Mouse (Mus musculus): ENCODE measurements at regions not wholly inside any gene's neighbourhood (a gene's known extent, or its start where the extent isn't known, plus 50 kb on each side); places are given as distances from the start of the nearest gene placed in this dataset.

GRCm38 (mm10) chr8:79587258-79587657, 52.2 kb upstream of the Otud4 start:
- Histone ChIP-seq H3K4me2 (replicated peaks) (no peak overlapping the region), H3K36me3 (no peaks in the 10 kb centered on the region), H3K4me1 (no peaks in the 10 kb centered on the region), H3K9ac (no peak overlapping the region), H3K4me3 (no peak overlapping the region), H3K9me3 (no peaks in the 10 kb centered on the region), H3K27ac (no peak overlapping the region), H3K27me3 (no peaks in the 10 kb centered on the region)
- ATAC-seq (ENCODE audit: low FRiP score, low read depth) = no peak
- whole genome bisulfite sequencing = 23% methylated on average over 1 of the region's 1 CpGs

- Histone ChIP-seq H3K27me3 (no peaks in the 10 kb centered on the region), H3K4me3 (no peak overlapping the region), H3K27ac (no peak overlapping the region), H3K4me2 (replicated peaks) (no peak overlapping the region), H3K4me1 (no peaks in the 10 kb centered on the region), H3K36me3 (no peaks in the 10 kb centered on the region), H3K9me3 (no peaks in the 10 kb centered on the region), H3K9ac (no peak overlapping the region)
- 31% methylated on average over 3 of the region's 3 CpGs for WGBS
- ATAC-seq (ENCODE audit: low FRiP score, low read depth) = peak; percentile 66; the same call in 1 of the 2 replicates
These were observed 54.5 kb upstream of the Otud4 start for GRCm38 (mm10) chr8:79584966-79585365.

GRCm38 (mm10) chr8:79583326-79583725, 56.1 kb upstream of the Otud4 start:
- no peak overlapping the region for H3K9ac ChIP-seq
- no peak overlapping the region for H3K4me2 ChIP-seq (replicated peaks)
- H3K9me3 ChIP-seq = no peaks in the 10 kb centered on the region
- no peak overlapping the region for H3K27ac ChIP-seq
- no peaks in the 10 kb centered on the region for H3K27me3 ChIP-seq
- no peak overlapping the region for H3K4me3 ChIP-seq
- H3K36me3 ChIP-seq = no peaks in the 10 kb centered on the region
- ATAC-seq (ENCODE audit: low FRiP score, low read depth) = no peak
- WGBS = 37% methylated on average over 6 of the region's 6 CpGs
- no peaks in the 10 kb centered on the region for H3K4me1 ChIP-seq

DNA sequence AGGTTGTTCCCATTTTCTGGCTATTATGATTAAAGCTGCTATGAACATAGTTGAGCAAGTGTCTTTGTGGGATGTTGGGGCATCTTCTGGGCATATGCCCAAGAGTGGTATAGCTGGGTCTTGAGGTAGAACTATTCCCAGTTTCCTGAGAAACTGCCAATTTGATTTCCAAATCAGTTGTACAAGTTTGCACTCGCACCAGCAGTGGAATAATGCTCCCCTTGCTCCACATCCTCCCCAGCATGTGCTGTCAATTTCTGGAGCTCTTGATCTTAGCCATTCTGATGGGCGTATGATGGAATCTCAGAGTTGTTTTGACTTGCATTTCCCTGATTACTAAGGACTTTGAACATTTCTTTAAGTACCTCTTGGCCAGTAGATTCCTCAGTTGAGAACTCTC, 57.2 kb upstream of the Otud4 start:
- ATAC-seq (ENCODE audit: low FRiP score, low read depth) = no peak
- H3K9ac ChIP-seq = no peak overlapping the region
- H3K27ac ChIP-seq = no peak overlapping the region
- no peak overlapping the region for H3K4me3 ChIP-seq
- WGBS = 85% methylated on average over 2 of the region's 2 CpGs
- no peaks in the 10 kb centered on the region for H3K36me3 ChIP-seq
- no peaks in the 10 kb centered on the region for H3K27me3 ChIP-seq
- H3K4me1 ChIP-seq = no peaks in the 10 kb centered on the region
- H3K9me3 ChIP-seq = no peaks in the 10 kb centered on the region
- H3K4me2 ChIP-seq (replicated peaks) = no peak overlapping the region

- WGBS = 74% methylated on average over 7 of the region's 7 CpGs
- Histone ChIP-seq H3K4me3 (no peak overlapping the region), H3K27me3 (no peaks in the 10 kb centered on the region), H3K36me3 (no peaks in the 10 kb centered on the region), H3K27ac (no peak overlapping the region), H3K9me3 (no peaks in the 10 kb centered on the region), H3K4me1 (no peaks in the 10 kb centered on the region), H3K9ac (no peak overlapping the region), H3K4me2 (replicated peaks) (no peak overlapping the region)
- ATAC-seq (ENCODE audit: low FRiP score, low read depth) = no peak
These were observed 63.3 kb upstream of the Otud4 start for GRCm38 (mm10) chr8:79576086-79576485.

DNA sequence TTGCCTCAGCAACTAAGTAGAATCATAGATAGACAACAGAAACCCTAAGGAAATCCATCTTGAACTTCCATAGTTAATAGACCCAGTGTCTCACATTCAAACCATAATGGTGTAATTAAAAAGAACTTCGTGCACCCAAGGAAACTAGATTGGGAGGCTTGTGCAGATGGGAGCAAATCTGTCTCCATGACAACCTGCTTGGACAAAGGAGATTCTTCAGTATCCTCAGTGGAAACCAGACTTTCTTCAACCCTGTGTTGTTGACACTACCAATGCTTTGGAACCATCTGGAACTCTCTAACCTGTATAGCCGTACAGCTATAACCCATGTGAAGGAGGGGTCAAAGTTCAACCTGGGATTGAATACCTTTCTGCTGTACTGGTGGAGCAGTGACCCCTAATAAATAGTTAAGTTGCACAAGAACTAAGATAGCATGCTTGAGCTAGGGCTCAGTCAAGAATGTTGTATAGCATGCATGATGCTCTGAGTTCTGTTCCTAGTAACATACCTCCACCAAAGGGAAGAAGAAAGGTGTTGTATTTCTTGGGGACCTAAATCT, 64.2 kb upstream of the Otud4 start:
- no peak overlapping the region for H3K9ac ChIP-seq
- ATAC-seq (ENCODE audit: low FRiP score, low read depth) = no peak
- 60% methylated on average over 2 of the region's 2 CpGs for WGBS

GRCm38 (mm10) chr8:79573491-79573890, 65.9 kb upstream of the Otud4 start:
- Histone ChIP-seq H3K36me3 (no peaks in the 10 kb centered on the region), H3K9me3 (no peaks in the 10 kb centered on the region), H3K4me2 (replicated peaks) (no peak overlapping the region), H3K4me1 (no peaks in the 10 kb centered on the region), H3K27ac (no peak overlapping the region), H3K27me3 (no peaks in the 10 kb centered on the region), H3K9ac (no peak overlapping the region), H3K4me3 (no peak overlapping the region)
- no peak for ATAC-seq (ENCODE audit: low FRiP score, low read depth)
- 84% methylated on average over 7 of the region's 7 CpGs for WGBS

More for the DNA sequence above, 64.2 kb upstream of the Otud4 start:
- Histone ChIP-seq H3K27ac (no peak overlapping the region), H3K36me3 (no peaks in the 10 kb centered on the region), H3K9me3 (no peaks in the 10 kb centered on the region), H3K4me2 (replicated peaks) (no peak overlapping the region), H3K4me1 (no peaks in the 10 kb centered on the region), H3K27me3 (no peaks in the 10 kb centered on the region), H3K4me3 (no peak overlapping the region)

DNA sequence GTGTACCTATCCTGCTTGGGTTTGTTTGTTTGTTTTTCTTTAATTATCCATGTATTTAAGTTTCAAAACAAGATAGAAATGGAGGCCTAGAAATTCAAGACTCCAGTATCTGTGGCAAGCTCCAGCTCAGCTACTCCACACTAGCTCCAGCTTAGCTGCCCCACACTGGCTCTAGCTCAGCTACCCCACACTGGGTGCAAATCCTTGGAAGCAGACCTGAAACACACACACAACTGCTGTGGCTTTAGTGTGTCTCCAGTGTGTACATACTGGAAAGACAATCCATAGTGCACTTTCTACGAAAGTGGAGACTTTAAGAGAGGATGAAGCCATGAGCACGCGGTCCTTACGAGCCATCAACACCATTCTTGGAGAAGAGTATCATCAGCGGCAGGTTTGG, 66.9 kb upstream of the Otud4 start:
- WGBS = 94% methylated on average over 5 of the region's 5 CpGs
- Histone ChIP-seq H3K27ac (no peak overlapping the region), H3K36me3 (no peaks in the 10 kb centered on the region), H3K4me1 (no peaks in the 10 kb centered on the region), H3K4me2 (replicated peaks) (no peak overlapping the region), H3K9ac (no peak overlapping the region), H3K27me3 (no peaks in the 10 kb centered on the region), H3K4me3 (no peak overlapping the region), H3K9me3 (no peaks in the 10 kb centered on the region)
- no peak for ATAC-seq (ENCODE audit: low FRiP score, low read depth)

DNA sequence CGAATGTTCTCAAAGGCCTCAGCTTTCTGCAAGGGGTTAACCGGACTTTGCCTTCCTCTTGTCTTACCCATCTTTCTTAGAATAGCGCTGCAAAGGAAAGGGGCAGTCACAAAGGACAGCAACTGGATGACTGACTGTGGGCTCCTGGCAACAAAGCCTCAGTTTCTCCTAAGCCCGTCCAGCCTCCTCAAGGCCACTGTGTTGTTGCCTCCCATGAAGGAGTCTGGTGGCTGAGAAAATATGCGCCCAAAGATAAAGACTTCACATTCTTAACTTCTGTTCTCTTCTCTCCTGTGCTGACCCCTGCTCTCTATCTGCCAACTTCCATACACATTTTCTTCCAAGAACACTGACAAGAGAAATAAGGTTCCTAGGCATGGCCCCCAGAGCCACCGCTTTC, 76.3 kb upstream of the Otud4 start:
- Histone ChIP-seq H3K4me3 (no peak overlapping the region), H3K4me1 (peaks cover 21% of the 10 kb centered on the region), H3K9ac (no peak overlapping the region), H3K27me3 (no peaks in the 10 kb centered on the region), H3K4me2 (replicated peaks) (no peak overlapping the region), H3K36me3 (no peaks in the 10 kb centered on the region), H3K27ac (no peak overlapping the region), H3K9me3 (no peaks in the 10 kb centered on the region)
- ATAC-seq (ENCODE audit: low FRiP score, low read depth) = no peak
- 90% methylated on average over 6 of the region's 6 CpGs for WGBS

DNA sequence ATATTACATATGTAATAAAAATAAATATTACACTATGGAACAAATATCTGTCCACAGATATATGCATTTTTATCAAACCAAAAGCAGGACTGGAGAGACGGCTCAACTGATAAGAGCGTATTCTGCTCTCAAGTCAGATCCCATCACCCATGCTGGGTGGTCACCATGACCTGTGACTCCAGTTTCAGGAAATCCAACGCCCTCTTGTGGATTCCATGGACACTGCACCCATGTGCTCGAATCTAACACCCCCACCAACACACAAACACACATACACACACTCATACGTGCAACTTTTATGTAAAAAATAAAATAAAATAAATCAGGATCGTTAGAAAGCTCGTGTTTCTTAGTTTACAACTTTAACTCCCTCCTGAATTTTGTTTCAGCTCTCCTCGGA, 76.7 kb upstream of the Otud4 start:
- no peak overlapping the region for H3K9ac ChIP-seq
- 66% methylated on average over 8 of the region's 8 CpGs for WGBS
- H3K4me1 ChIP-seq = peaks cover 21% of the 10 kb centered on the region
- no peak for ATAC-seq (ENCODE audit: low FRiP score, low read depth)
- H3K4me2 ChIP-seq (replicated peaks) = no peak overlapping the region
- no peaks in the 10 kb centered on the region for H3K9me3 ChIP-seq
- H3K36me3 ChIP-seq = no peaks in the 10 kb centered on the region
- no peak overlapping the region for H3K4me3 ChIP-seq
- H3K27me3 ChIP-seq = no peaks in the 10 kb centered on the region
- H3K27ac ChIP-seq = no peak overlapping the region

- Histone ChIP-seq H3K4me3 (no peak overlapping the region), H3K4me1 (peaks cover 21% of the 10 kb centered on the region), H3K9ac (no peak overlapping the region), H3K9me3 (no peaks in the 10 kb centered on the region), H3K4me2 (replicated peaks) (peak overlapping the region; percentile 29), H3K27me3 (no peaks in the 10 kb centered on the region), H3K27ac (peak overlapping the region; percentile 77), H3K36me3 (no peaks in the 10 kb centered on the region)
- WGBS = 33% methylated on average over 11 of the region's 11 CpGs
- ATAC-seq (ENCODE audit: low FRiP score, low read depth) = peak; percentile 90
These were observed 77.3 kb upstream of the Otud4 start for GRCm38 (mm10) chr8:79562071-79562581.

- no peaks in the 10 kb centered on the region for H3K36me3 ChIP-seq
- peak overlapping the region; percentile 77 for H3K27ac ChIP-seq
- no peak overlapping the region for H3K4me3 ChIP-seq
- no peak overlapping the region for H3K9ac ChIP-seq
- ATAC-seq (ENCODE audit: low FRiP score, low read depth) = no peak
- no peaks in the 10 kb centered on the region for H3K9me3 ChIP-seq
- peak overlapping the region; percentile 29 for H3K4me2 ChIP-seq (replicated peaks)
- peaks cover 21% of the 10 kb centered on the region for H3K4me1 ChIP-seq
- no peaks in the 10 kb centered on the region for H3K27me3 ChIP-seq
- 54% methylated on average over 9 of the region's 9 CpGs for WGBS
These were observed 78.0 kb upstream of the Otud4 start for GRCm38 (mm10) chr8:79561269-79562063.

DNA sequence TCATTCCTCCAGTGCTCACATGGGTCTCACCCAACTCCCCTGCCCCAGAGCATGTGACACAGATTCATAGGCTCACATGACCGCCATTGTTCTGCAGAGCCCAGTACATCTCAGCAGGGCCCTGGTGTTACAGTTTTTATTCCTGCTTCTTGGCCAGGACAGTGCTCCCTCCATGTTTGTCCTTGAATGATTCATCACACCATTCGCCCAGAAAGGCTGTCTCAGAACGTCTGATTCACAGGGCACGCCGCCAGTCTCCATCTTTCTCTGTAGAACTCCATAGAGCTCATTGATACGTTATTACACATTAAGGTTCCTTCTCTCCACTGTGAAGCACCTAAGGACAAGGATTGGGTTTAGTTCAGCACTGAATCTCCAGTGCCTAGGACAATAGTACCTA, 79.9 kb upstream of the Otud4 start:
- H3K9me3 ChIP-seq = no peaks in the 10 kb centered on the region
- peaks cover 21% of the 10 kb centered on the region for H3K4me1 ChIP-seq
- no peaks in the 10 kb centered on the region for H3K36me3 ChIP-seq
- H3K27ac ChIP-seq = no peak overlapping the region
- no peak overlapping the region for H3K9ac ChIP-seq
- WGBS = 93% methylated on average over 6 of the region's 6 CpGs
- no peaks in the 10 kb centered on the region for H3K27me3 ChIP-seq
- H3K4me2 ChIP-seq (replicated peaks) = no peak overlapping the region
- ATAC-seq (ENCODE audit: low FRiP score, low read depth) = no peak
- no peak overlapping the region for H3K4me3 ChIP-seq
